Mouse (Mus musculus) G1E-ER4 (cell line): ENCODE measurements around the gene Limk2. TPM values are rescaled to one million over a fixed set of nuclear protein-coding genes. Genes with fewer than 3 reads are reported as not detected.

Source experiments
- GATA1 ChIP-seq: IDR thresholded peaks from one replicate; pipeline ENCODE4 v1.8.0; 2012; ENCODE audit warnings: low read length, inconsistent platforms
- polyA plus RNA-seq: library from polyadenylated mRNA; stranded (reverse); fragments of >175 nt; gene quantifications from 2 replicates; pipeline ENCODE4 v1.2.3, GENCODE M21; 2012

Limk2 gene
- polyA plus RNA-seq, 1 experiment = 27.6 TPM

- TF ChIP-seq GATA1 = no peak
Measured at GRCm38 (mm10) chr11:3307875-3308274, 101.1 kb downstream of the Limk2 start.

- no peak for TF ChIP-seq GATA1
Measured at GRCm38 (mm10) chr11:3305821-3306220, 103.2 kb downstream of the Limk2 start.

GRCm38 (mm10) chr11:3302792-3303191 is 106.2 kb downstream of the Limk2 start:
- TF ChIP-seq GATA1 = no peak

GRCm38 (mm10) chr11:3302385-3302784 is 106.6 kb downstream of the Limk2 start:
- TF ChIP-seq GATA1 = no peak

- no peak for TF ChIP-seq GATA1
Measured at GRCm38 (mm10) chr11:3301075-3301474, 107.9 kb downstream of the Limk2 start.

- TF ChIP-seq GATA1 = no peak
Measured at GRCm38 (mm10) chr11:3298813-3299185, 110.2 kb downstream of the Limk2 start.

- TF ChIP-seq GATA1 = no peak
Measured at GRCm38 (mm10) chr11:3297871-3298812, 110.8 kb downstream of the Limk2 start.

- TF ChIP-seq GATA1 = no peak
Measured at GRCm38 (mm10) chr11:3296056-3296455, 112.9 kb downstream of the Limk2 start.

- TF ChIP-seq GATA1 = no peak
Measured at GRCm38 (mm10) chr11:3294641-3295040, 114.3 kb downstream of the Limk2 start.

Other genes starting within 250 kb of the Limk2 start
- 39.0 and 40.6 TPM in 2 replicates for gene Sfi1, start 215.7 kb downstream of the Limk2 start, polyA plus RNA-seq
- 81.0 and 161 TPM in 2 replicates for gene Eif4enif1, start 206.8 kb downstream of the Limk2 start, polyA plus RNA-seq
- 84.4 and 103 TPM in 2 replicates for gene Drg1, start 142.8 kb downstream of the Limk2 start, polyA plus RNA-seq
- gene Patz1, start 120.3 kb downstream of the Limk2 start, polyA plus RNA-seq = 108 and 127 TPM in 2 replicates
- 0.17 and 0.24 TPM in 2 replicates for gene Pik3ip1, start 78.8 kb downstream of the Limk2 start, polyA plus RNA-seq
- gene Rnf185, start 43.2 kb upstream of the Limk2 start, polyA plus RNA-seq = 1.8 and 2.1 TPM in 2 replicates
- 0.02 TPM in 1 of 2 replicates, not detected in the other for gene Pla2g3, start 79.1 kb upstream of the Limk2 start, polyA plus RNA-seq
- not detected in 2 replicates for gene Inpp5j, start 95.6 kb upstream of the Limk2 start, polyA plus RNA-seq
- gene Selenom, start 105.5 kb upstream of the Limk2 start, polyA plus RNA-seq = not detected in 2 replicates
- not detected in 2 replicates for gene Smtn, start 131.4 kb upstream of the Limk2 start, polyA plus RNA-seq
- 0.23 and 0.37 TPM in 2 replicates for gene Morc2a, start 240.0 kb upstream of the Limk2 start, polyA plus RNA-seq